Mouse (Mus musculus) spleen, postnatal 4 days (tissue): ENCODE measurements around the gene Tcf7l2.

Experiments
- DNase-seq, 2 experiments: peaks; one replicate each; pipeline ENCODE4 v3.0.0; 2022; ENCODE audit warnings: low spot score in 2 of 2

The Tcf7l2 gene

GRCm38 (mm10) chr19:55830976-55831559, 89.4 kb downstream of the Tcf7l2 start:
- no peak for DNase-seq

DNA sequence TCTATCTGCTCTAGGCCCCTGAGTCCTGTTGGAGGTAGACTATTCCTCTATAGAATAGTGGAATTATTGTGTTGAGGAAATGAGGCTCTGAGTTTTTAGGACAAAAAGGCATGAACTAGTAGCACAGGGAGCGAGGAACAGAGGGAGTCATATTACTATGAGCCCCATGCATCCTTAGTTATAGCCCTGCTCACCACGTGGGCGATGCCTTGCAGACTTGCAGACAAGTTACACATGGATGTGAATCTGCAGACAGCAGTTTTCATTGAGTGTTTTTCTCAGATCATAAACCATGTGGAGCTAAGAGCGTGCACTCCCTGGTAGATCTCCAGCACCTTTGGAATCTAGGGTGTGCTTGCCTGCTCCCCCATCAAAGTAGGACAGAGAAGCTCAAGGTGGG, 90.5 kb downstream of the Tcf7l2 start:
- no peak for DNase-seq

- no peak for DNase-seq
Measured at GRCm38 (mm10) chr19:55833807-55834385, 92.3 kb downstream of the Tcf7l2 start.

- DNase-seq, result no peak
Measured at GRCm38 (mm10) chr19:55836930-55837687, 95.5 kb downstream of the Tcf7l2 start.

- no peak for DNase-seq
Measured at GRCm38 (mm10) chr19:55837924-55838323, 96.3 kb downstream of the Tcf7l2 start.

DNA sequence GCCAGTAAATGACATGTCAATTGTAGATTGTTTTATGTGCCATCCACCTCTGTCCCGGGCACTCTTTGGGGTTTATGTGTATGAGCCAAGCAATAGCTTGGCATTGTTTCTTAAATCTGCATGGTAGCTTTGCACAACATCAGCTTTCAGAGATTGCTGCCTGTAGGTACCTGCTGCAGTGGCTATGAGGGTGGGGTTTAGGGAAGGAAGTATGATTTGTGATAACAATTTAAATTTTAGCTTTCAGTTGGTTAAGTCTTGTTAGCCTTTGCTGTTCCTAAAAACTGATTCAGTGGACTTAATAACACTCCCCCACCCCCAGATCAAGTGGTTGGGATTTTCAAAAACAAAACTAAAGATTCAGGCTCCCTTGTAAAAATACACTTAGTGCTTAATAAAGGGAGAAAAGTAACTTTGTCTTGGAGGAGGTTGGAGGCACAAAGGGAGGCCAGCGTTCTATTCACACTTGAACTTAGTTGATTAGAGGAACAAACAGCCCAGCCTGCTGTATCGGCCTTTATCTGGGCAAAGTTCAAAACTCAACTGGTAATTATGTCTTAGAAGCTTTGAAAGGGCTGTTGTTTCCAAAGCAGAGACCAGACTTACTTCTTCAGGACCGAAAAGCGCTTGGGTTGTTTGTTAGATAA, 96.9 kb downstream of the Tcf7l2 start:
- no peak for DNase-seq

- DNase-seq, result no peak
Measured at GRCm38 (mm10) chr19:55839036-55839555, 97.5 kb downstream of the Tcf7l2 start.

DNA sequence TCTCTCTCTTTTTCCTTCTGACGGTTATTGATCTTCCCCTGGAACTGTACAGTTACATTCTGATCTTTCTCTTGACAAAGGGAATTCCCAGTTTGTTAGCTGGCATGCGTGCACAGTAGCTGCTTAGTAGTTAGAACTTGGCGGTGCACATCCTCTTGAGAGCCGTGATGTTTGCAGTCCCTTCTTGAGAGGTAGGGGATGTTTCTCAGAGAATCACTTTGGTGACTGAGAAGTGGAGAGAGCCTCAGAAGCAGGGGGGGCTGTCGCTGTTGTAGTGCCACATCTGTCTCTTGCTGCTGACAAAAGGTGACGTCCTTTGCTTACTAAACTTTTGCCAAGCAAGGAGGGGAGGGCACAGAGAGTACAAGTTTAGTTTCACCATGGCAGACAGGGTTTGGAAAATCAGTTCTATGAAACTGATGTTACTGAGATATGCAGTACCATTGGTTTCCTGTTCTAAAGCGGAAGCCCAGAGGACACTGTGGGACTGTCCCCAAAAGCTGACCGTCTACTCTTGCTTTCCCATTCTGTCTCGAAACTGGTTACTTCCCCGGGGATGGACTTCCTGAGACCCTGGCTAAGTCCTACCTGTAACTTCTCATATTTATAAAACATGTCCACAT, 99.0 kb downstream of the Tcf7l2 start:
- DNase-seq, result no peak

DNA sequence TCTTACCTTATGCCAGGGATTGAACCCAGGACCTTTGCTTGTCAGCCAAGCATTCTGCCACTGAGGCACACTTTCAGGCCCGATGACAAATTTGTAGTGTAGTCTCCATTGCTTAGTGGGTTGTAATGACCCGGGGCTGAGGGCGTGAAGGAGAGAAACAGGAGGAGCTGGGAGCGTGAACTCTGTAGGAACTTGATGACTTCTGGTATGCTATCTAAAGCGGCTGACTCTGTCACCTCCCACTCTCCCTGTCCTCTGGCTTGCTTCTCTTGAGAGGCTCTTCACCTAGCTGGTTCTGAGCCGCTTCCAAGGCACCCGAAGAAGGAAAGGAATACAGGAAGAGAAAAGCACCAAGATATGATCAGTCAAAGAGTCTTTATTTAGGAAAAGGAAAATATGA, 100.4 kb downstream of the Tcf7l2 start:
- no peak for DNase-seq

- DNase-seq, result no peak
Measured at GRCm38 (mm10) chr19:55843111-55843887, 101.7 kb downstream of the Tcf7l2 start.

DNA sequence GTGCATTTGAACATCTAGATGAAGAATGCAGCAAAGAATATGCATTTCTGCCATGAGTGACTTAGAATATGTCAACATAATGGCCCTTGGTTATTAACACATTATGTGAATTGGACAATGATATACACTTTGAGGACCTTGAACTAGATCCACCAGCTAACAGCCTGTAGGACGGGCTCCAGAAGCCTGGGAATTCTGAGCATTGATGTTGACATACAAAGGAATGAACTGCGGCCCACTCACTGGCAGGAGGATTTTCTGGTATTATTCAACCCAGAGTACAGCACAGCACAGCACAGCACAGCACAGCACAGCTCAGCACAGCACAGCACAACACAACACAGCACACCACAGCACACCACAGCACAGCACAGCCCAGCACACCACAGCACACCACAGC, 104.1 kb downstream of the Tcf7l2 start:
- DNase-seq, result no peak

- DNase-seq, result no peak
Measured at GRCm38 (mm10) chr19:55846256-55846655, 104.6 kb downstream of the Tcf7l2 start.

- DNase-seq, result no peak
Measured at GRCm38 (mm10) chr19:55847043-55847442, 105.4 kb downstream of the Tcf7l2 start.

DNA sequence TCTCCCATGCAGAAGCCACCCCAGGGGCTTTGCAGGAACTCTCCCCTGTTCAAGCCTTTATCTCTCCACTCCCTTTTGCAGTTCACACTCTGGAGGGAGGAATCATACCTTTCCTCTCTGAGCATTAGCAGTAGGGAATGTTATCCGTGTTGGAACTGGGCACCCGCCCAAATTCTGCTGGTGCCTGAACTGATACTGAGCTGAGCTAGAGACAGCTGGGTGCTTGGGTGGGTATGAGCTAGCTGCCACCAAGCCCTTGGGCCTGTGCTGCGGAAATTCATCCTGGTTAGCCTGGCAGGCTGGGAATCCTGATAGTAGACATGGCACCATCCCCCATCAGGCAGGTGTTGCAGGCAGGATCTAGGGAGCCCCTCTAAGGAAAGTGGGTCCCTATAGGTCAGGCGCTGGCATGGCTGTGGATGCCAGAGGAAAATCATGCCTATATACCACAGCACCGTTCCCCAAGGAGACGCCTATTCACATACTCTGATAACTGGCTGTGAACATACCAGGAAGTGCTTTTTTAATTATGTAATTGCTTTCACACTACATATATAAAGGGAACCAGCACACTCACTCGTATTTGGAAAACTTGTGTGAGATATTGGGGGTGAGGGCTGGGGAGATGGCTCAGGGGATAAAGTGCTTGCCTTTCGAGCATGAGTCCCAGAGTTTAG, 108.9 kb downstream of the Tcf7l2 start:
- no peak for DNase-seq

DNA sequence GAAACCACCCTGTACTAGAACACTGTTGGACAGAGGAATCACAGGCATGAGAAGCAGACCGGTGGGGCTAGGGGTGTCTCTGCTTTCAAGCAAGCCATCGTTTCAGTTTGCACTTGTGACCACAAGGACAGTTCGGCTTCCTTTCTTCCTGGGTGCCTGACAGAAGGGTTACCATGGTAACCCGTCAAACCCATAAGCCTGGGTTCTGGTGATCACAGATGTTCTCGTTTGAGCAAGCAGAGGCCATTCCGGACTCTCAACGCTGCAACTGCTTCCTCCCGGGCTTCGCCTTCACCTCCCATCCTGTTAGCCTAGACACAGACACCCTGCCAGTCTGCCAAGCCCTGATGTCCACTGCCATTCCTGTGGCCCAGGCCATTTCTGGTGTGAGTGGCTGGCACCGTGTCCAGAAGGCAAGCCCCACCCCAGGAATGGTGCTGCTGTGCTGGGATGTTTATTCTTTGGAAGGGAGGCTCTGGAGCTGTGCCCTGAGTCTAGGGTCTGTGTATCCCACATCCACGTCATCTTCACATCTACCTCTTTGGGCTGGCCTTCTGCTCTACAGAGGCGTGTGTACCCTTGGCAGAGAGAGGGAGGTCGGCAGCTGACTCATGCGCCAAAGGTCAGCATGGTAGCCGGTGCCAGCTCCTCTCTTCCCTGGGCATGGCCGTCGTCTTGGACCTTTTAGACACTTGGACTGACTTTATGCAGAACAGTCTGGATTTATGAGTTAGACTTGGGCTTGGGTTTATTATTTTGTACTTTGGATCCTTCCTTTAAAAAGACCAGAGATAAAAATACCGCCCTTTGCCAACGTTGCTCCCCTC, 110.1 kb downstream of the Tcf7l2 start:
- DNase-seq, result no peak

- DNase-seq, result no peak
Measured at GRCm38 (mm10) chr19:55854389-55854788, 112.8 kb downstream of the Tcf7l2 start.

- no peak for DNase-seq
Measured at GRCm38 (mm10) chr19:55855571-55855970, 114.0 kb downstream of the Tcf7l2 start.

GRCm38 (mm10) chr19:55857328-55857727, 115.7 kb downstream of the Tcf7l2 start:
- no peak for DNase-seq

DNA sequence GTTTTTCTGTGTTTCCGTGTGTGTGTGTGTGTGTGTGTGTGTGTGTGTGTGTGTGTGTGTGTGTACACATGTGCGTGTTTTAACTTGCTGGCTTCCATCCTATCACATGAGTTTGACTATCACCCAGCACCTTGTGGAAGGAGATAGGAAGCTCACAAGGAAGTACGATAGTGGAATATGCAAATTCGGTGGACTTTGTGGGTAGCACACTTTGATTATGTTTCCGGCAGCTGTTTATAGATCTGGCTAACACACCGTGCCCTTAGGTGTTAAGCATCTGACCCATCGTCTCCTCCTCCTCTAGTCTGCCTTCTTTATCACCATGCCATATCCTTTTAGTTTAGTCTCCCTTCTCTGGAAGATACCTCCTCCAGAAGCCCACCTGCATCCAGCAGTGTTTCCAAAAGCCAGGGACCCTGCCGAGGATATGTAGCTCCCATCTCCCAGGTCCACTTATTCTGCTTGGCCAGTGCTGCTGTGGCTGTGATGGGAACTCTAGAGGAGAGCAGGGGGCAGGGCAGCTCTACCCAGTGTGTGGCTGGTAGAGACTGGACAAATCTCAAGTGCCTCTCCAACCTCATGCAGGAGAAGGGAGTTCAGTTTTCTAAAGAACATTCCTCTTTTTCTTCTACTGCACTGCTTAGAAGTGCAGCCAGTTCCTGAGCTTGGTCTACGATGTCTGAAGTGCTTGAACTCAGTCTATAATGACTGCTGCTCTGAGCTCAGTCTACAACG, 118.6 kb downstream of the Tcf7l2 start:
- DNase-seq, result no peak
